Mouse (Mus musculus): ENCODE measurements around the gene Ppp6r3. TPM values are rescaled to one million over a fixed set of nuclear protein-coding genes. Genes with fewer than 3 reads are reported as not detected.
A peak's percentile ranks its signal among the peaks of the same experiment; 100 is the strongest.

Gene Ppp6r3
- polyA plus RNA-seq (2015; fragmentation: Nextera tagmentation; extraction: Ambion mirVana), result 50.2 and 54.4 TPM in 2 replicates

- Histone ChIP-seq H3K36me3 (no peaks in the 10 kb centered on the region), H3K4me1 (peaks cover 37% of the 10 kb centered on the region), H3K4me3 (replicated peaks) (peak within 1 kb of the TSS; percentile 79), H3K27ac (replicated peaks) (peak within 1 kb of the TSS; percentile 97), H3K9me3 (replicated peaks) (no peaks in the 10 kb centered on the region), H3K27me3 (replicated peaks) (no peaks in the 10 kb centered on the region), H3K9ac (replicated peaks) (peak within 1 kb of the TSS; percentile 82), H3K4me2 (peak within 1 kb of the TSS; percentile 75)
- peak; percentile 97 for ATAC-seq (ENCODE audit: low FRiP score)
- WGBS, result under 1% methylated on average over 50 of the region's 51 CpGs
These were observed at the start of gene Ppp6r3 for GRCm38 (mm10) chr19:3575632-3576384. Gene Ppp6r3, minus strand, starts transcription at chr19:3575749.

DNA sequence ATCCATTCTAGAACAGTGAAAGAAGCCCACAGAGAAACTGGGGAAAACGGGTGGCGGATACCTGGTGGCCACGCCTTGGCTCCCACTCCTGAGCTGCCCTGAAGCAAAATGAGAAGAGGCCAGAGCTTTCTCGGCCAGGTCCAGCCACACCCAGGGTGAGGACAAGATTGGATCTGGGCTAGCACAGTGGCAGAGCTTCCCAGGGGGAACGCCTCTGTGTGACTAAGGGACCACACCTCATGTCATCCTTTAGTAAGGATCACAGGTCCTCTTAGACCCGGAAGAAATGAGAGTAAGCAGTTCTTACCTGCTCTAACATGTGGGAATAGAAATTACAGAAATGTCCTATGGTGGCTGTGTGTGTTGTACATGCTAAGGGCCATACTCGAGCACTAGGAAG is 49.6 kb upstream of the Ppp6r3 start:
- WGBS, result 95% methylated on average over 7 of the region's 7 CpGs
- ATAC-seq (ENCODE audit: low FRiP score), result no peak
- Histone ChIP-seq H3K9me3 (replicated peaks) (no peaks in the 10 kb centered on the region), H3K4me2 (no peak overlapping the region), H3K27ac (replicated peaks) (no peak overlapping the region), H3K4me1 (no peaks in the 10 kb centered on the region), H3K27me3 (replicated peaks) (no peaks in the 10 kb centered on the region), H3K9ac (replicated peaks) (no peak overlapping the region), H3K36me3 (peaks cover 3% of the 10 kb centered on the region; the same call in 1 of the 2 replicates), H3K4me3 (replicated peaks) (no peak overlapping the region)

- Histone ChIP-seq H3K9ac (replicated peaks) (no peak overlapping the region), H3K9me3 (replicated peaks) (no peaks in the 10 kb centered on the region), H3K4me3 (replicated peaks) (no peak overlapping the region), H3K27ac (replicated peaks) (no peak overlapping the region), H3K4me2 (no peak overlapping the region), H3K4me1 (no peaks in the 10 kb centered on the region), H3K36me3 (peaks cover 13% of the 10 kb centered on the region), H3K27me3 (replicated peaks) (no peaks in the 10 kb centered on the region)
- no peak for ATAC-seq (ENCODE audit: low FRiP score)
- 77% methylated on average over 5 of the region's 5 CpGs for WGBS
These were observed 48.3 kb upstream of the Ppp6r3 start for GRCm38 (mm10) chr19:3623824-3624223.

DNA sequence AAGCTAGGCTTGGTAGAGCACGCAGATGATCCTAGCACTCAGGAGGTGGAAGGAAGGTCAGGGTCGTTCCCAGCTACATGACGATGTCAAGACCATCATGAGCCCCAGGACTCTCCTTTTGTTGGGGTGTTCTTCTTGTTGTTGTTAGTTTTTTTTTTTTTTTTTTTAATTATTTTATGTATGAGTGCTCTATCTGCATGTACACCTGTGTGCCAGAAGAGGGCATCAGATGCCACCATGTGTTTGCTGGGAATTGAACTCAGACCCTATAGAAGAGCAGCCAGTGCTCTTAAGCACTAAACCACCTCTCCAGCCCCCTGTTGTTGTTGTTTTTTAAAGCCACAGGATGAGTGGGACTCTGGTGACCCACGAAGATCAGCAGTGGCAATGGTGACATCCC is 47.7 kb upstream of the Ppp6r3 start:
- H3K27ac ChIP-seq (replicated peaks), result no peak overlapping the region
- no peak overlapping the region for H3K4me3 ChIP-seq (replicated peaks)
- no peak overlapping the region for H3K4me2 ChIP-seq
- peaks cover 16% of the 10 kb centered on the region for H3K36me3 ChIP-seq
- H3K9me3 ChIP-seq (replicated peaks), result no peaks in the 10 kb centered on the region
- no peak for ATAC-seq (ENCODE audit: low FRiP score)
- no peaks in the 10 kb centered on the region for H3K27me3 ChIP-seq (replicated peaks)
- WGBS, result 97% methylated on average over 4 of the region's 4 CpGs
- H3K4me1 ChIP-seq, result no peaks in the 10 kb centered on the region
- H3K9ac ChIP-seq (replicated peaks), result no peak overlapping the region

DNA sequence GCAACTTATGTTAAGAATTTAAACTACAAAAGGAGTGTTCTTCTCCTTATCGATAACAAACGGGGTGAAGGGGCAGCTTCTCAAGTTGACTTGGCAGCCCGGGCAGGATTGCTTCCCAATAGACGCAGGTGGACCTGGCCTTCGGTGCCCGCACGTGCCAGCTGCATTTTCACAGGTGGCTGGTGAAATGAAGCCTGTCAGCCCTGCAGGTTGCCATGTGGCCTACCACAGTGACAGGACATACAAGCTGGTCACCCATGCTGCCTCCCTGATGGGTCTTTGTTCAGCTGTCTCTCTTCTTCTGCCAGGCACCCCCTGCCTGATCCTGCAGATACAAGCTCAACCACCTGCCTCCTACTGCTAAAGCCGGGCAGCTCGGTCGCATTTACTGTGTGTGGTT is 45.3 kb upstream of the Ppp6r3 start:
- Histone ChIP-seq H3K36me3 (peaks cover 16% of the 10 kb centered on the region), H3K27ac (replicated peaks) (no peak overlapping the region), H3K9ac (replicated peaks) (no peak overlapping the region), H3K4me2 (no peak overlapping the region), H3K27me3 (replicated peaks) (no peaks in the 10 kb centered on the region), H3K4me3 (replicated peaks) (no peak overlapping the region), H3K9me3 (replicated peaks) (no peaks in the 10 kb centered on the region), H3K4me1 (no peaks in the 10 kb centered on the region)
- 95% methylated on average over 10 of the region's 10 CpGs for WGBS
- ATAC-seq (ENCODE audit: low FRiP score), result no peak

- 87% methylated on average over 2 of the region's 2 CpGs for WGBS
- H3K4me3 ChIP-seq (replicated peaks), result no peak overlapping the region
- no peak overlapping the region for H3K9ac ChIP-seq (replicated peaks)
- ATAC-seq (ENCODE audit: low FRiP score), result no peak
- H3K27me3 ChIP-seq (replicated peaks), result no peaks in the 10 kb centered on the region
- no peak overlapping the region for H3K27ac ChIP-seq (replicated peaks)
- peaks cover 16% of the 10 kb centered on the region for H3K36me3 ChIP-seq
- no peaks in the 10 kb centered on the region for H3K4me1 ChIP-seq
- no peak overlapping the region for H3K4me2 ChIP-seq
- no peaks in the 10 kb centered on the region for H3K9me3 ChIP-seq (replicated peaks)
These were observed 43.8 kb upstream of the Ppp6r3 start for GRCm38 (mm10) chr19:3619359-3619758.

GRCm38 (mm10) chr19:3613991-3614390 is 38.4 kb upstream of the Ppp6r3 start:
- WGBS, result 96% methylated on average over 10 of the region's 10 CpGs
- H3K9ac ChIP-seq (replicated peaks), result no peak overlapping the region
- no peaks in the 10 kb centered on the region for H3K9me3 ChIP-seq (replicated peaks)
- H3K4me3 ChIP-seq (replicated peaks), result no peak overlapping the region
- H3K36me3 ChIP-seq, result 0 out of 2 replicates have a peak, but pooled peaks cover 8% of the 10 kb centered on the region
- H3K27me3 ChIP-seq (replicated peaks), result no peaks in the 10 kb centered on the region
- H3K27ac ChIP-seq (replicated peaks), result no peak overlapping the region
- ATAC-seq (ENCODE audit: low FRiP score), result no peak
- H3K4me1 ChIP-seq, result no peaks in the 10 kb centered on the region
- no peak overlapping the region for H3K4me2 ChIP-seq

GRCm38 (mm10) chr19:3612534-3613273 is 37.2 kb upstream of the Ppp6r3 start:
- WGBS, result 90% methylated on average over 4 of the region's 4 CpGs
- H3K36me3 ChIP-seq, result 0 out of 2 replicates have a peak, but pooled peaks cover 5% of the 10 kb centered on the region
- no peak overlapping the region for H3K27ac ChIP-seq (replicated peaks)
- no peaks in the 10 kb centered on the region for H3K27me3 ChIP-seq (replicated peaks)
- H3K4me1 ChIP-seq, result no peaks in the 10 kb centered on the region
- ATAC-seq (ENCODE audit: low FRiP score), result no peak
- H3K4me2 ChIP-seq, result no peak overlapping the region
- no peaks in the 10 kb centered on the region for H3K9me3 ChIP-seq (replicated peaks)
- no peak overlapping the region for H3K9ac ChIP-seq (replicated peaks)
- no peak overlapping the region for H3K4me3 ChIP-seq (replicated peaks)

GRCm38 (mm10) chr19:3611730-3612129 is 36.2 kb upstream of the Ppp6r3 start:
- no peak overlapping the region for H3K27ac ChIP-seq (replicated peaks)
- no peak for ATAC-seq (ENCODE audit: low FRiP score)
- no peak overlapping the region for H3K4me2 ChIP-seq
- 0 out of 2 replicates have a peak, but pooled peaks cover 5% of the 10 kb centered on the region for H3K36me3 ChIP-seq
- no peaks in the 10 kb centered on the region for H3K27me3 ChIP-seq (replicated peaks)
- WGBS, result 90% methylated on average over 8 of the region's 8 CpGs
- H3K9ac ChIP-seq (replicated peaks), result no peak overlapping the region
- no peaks in the 10 kb centered on the region for H3K9me3 ChIP-seq (replicated peaks)
- H3K4me3 ChIP-seq (replicated peaks), result no peak overlapping the region
- H3K4me1 ChIP-seq, result no peaks in the 10 kb centered on the region

DNA sequence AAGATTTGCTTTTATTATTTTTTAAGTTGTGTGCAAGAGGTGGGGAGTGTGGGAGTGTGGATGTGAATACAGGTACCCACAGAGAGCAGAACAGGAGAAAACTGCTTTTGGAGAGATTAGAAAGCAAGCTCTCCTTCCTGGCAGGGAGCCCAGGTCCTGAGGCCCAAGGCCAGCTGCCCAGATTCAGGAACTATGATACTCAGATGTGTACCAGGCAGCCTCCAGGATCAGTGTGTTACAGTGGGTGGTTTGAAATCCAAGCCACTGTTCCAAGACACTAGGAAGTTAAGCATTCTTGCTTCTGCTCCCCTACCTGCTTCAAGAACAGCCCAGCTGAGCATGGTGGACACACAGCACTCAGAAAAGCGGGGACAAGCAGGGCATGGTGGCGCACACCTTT is 35.3 kb upstream of the Ppp6r3 start:
- no peaks in the 10 kb centered on the region for H3K27me3 ChIP-seq (replicated peaks)
- 98% methylated on average over 2 of the region's 2 CpGs for WGBS

GRCm38 (mm10) chr19:3609826-3610225 is 34.3 kb upstream of the Ppp6r3 start:
- Histone ChIP-seq H3K4me2 (no peak overlapping the region), H3K4me1 (no peaks in the 10 kb centered on the region), H3K27ac (replicated peaks) (no peak overlapping the region), H3K9ac (replicated peaks) (no peak overlapping the region), H3K27me3 (replicated peaks) (no peaks in the 10 kb centered on the region), H3K9me3 (replicated peaks) (no peaks in the 10 kb centered on the region), H3K36me3 (0 out of 2 replicates have a peak, but pooled peaks cover 5% of the 10 kb centered on the region), H3K4me3 (replicated peaks) (no peak overlapping the region)
- 94% methylated on average over 10 of the region's 10 CpGs for WGBS
- no peak for ATAC-seq (ENCODE audit: low FRiP score)

More for the DNA sequence above, 35.3 kb upstream of the Ppp6r3 start:
- no peaks in the 10 kb centered on the region for H3K9me3 ChIP-seq (replicated peaks)
- H3K4me1 ChIP-seq, result no peaks in the 10 kb centered on the region
- H3K4me2 ChIP-seq, result no peak overlapping the region
- H3K36me3 ChIP-seq, result 0 out of 2 replicates have a peak, but pooled peaks cover 5% of the 10 kb centered on the region
- H3K27ac ChIP-seq (replicated peaks), result no peak overlapping the region
- H3K9ac ChIP-seq (replicated peaks), result no peak overlapping the region
- no peak overlapping the region for H3K4me3 ChIP-seq (replicated peaks)
- no peak for ATAC-seq (ENCODE audit: low FRiP score)

GRCm38 (mm10) chr19:3594316-3594715 is 18.8 kb upstream of the Ppp6r3 start:
- ATAC-seq (ENCODE audit: low FRiP score), result no peak
- Histone ChIP-seq H3K9me3 (replicated peaks) (no peaks in the 10 kb centered on the region), H3K27me3 (replicated peaks) (no peaks in the 10 kb centered on the region), H3K36me3 (no peaks in the 10 kb centered on the region), H3K4me3 (replicated peaks) (no peak overlapping the region), H3K27ac (replicated peaks) (no peak overlapping the region), H3K9ac (replicated peaks) (no peak overlapping the region), H3K4me2 (no peak overlapping the region), H3K4me1 (no peaks in the 10 kb centered on the region)
- 90% methylated on average over 5 of the region's 5 CpGs for WGBS

Measured in neural tube, embryonic 15.5 days (tissue).